In genomic region chr10:80654866-80655265, GRCm38 (mm10) we compare ENCODE assay signal across 9 mouse cellular contexts. TPM values are rescaled to one million over a fixed set of nuclear protein-coding genes. Genes with fewer than 3 reads are reported as not detected.
A peak's percentile ranks its signal among the peaks of the same experiment; 100 is the strongest.
DNase-seq lines count a peak whose midpoint lies in the region; ATAC-seq lines count a peak whose summit lies in the region.
"Had no signal": no experiment of that assay in that cellular context is flagged by ENCODE, and none has a peak within 500 bp of the region (broad histone marks: within the 10 kb centered on the region; RNA-seq: fewer than 3 reads in every experiment).

No protein-coding gene starts in this region.

- DNase-seq in heart, postnatal 25 days (ENCODE audit: low spot score): no peak
- no peak for DNase-seq in left cerebral cortex, adult 18-20 months (ENCODE audit: low spot score in 2 of 2)
- DNase-seq in adrenal gland, adult 18-20 months (ENCODE audit: low spot score in 2 of 2): no peak
- DNase-seq in spleen, postnatal 14 days (ENCODE audit: low spot score in 2 of 2): no peak
- DNase-seq: kidney, adult 11 months had no signal

- H3K27me3 ChIP-seq in heart, embryonic 16.5 days (ENCODE audit: control insufficient read depth, insufficient read depth, low read length): no peaks in the 10 kb centered on the region
- no peaks in the 10 kb centered on the region for H3K27me3 ChIP-seq in embryonic facial prominence, embryonic 12.5 days
- H3K27me3 ChIP-seq in hindbrain, embryonic 12.5 days: no peaks in the 10 kb centered on the region
- H3K27me3 ChIP-seq in midbrain, embryonic 12.5 days: no peaks in the 10 kb centered on the region

- peak overlapping the region; percentile 92; the same call in 1 of the 2 replicates for H3K4me2 ChIP-seq in heart, embryonic 16.5 days (ENCODE audit: low read depth, low read length)
- H3K4me2 ChIP-seq in embryonic facial prominence, embryonic 12.5 days (replicated peaks): peak overlapping the region; percentile 89
- peak overlapping the region; percentile 97 for H3K4me2 ChIP-seq in hindbrain, embryonic 12.5 days (replicated peaks)
- H3K4me2 ChIP-seq in midbrain, embryonic 12.5 days (replicated peaks): peak overlapping the region; percentile 92

- WGBS in heart, embryonic 16.5 days: 79% methylated on average over 6 of the region's 6 CpGs
- 82% methylated on average over 6 of the region's 6 CpGs for WGBS in embryonic facial prominence, embryonic 12.5 days
- 86% methylated on average over 6 of the region's 6 CpGs for WGBS in hindbrain, embryonic 12.5 days
- WGBS in midbrain, embryonic 12.5 days: 91% methylated on average over 6 of the region's 6 CpGs

- no peaks in the 10 kb centered on the region for H3K9me3 ChIP-seq in heart, embryonic 16.5 days (replicated peaks; ENCODE audit: control insufficient read depth, low read length)
- no peaks in the 10 kb centered on the region for H3K9me3 ChIP-seq in embryonic facial prominence, embryonic 12.5 days
- no peaks in the 10 kb centered on the region for H3K9me3 ChIP-seq in hindbrain, embryonic 12.5 days (replicated peaks)
- H3K9me3 ChIP-seq in midbrain, embryonic 12.5 days: no peaks in the 10 kb centered on the region

- ATAC-seq in heart, embryonic 16.5 days (replicated peaks; ENCODE audit: extremely low read depth, insufficient read depth, low FRiP score): no peak
- ATAC-seq in embryonic facial prominence, embryonic 12.5 days (ENCODE audit: insufficient number of reproducible peaks, insufficient read depth, low FRiP score, low TSS enrichment): no peak
- ATAC-seq in hindbrain, embryonic 12.5 days (ENCODE audit: low FRiP score): no peak
- ATAC-seq in midbrain, embryonic 12.5 days (ENCODE audit: low FRiP score, low read depth): no peak

- no peak overlapping the region for H3K4me3 ChIP-seq in heart, embryonic 16.5 days (ENCODE audit: low read length)
- no peak overlapping the region; the same call in 1 of the 2 replicates for H3K4me3 ChIP-seq in embryonic facial prominence, embryonic 12.5 days
- H3K4me3 ChIP-seq in hindbrain, embryonic 12.5 days: peak overlapping the region; percentile 86
- peak overlapping the region; percentile 96; the same call in 1 of the 2 replicates for H3K4me3 ChIP-seq in midbrain, embryonic 12.5 days

- intact Hi-C loops in heart, postnatal 25 days (cut with DNase I): loop anchor here (2.0 kb wide), 1 partner anchor 30 kb away; no protein-coding TSS in a partner anchor

- peaks cover 29% of the 10 kb centered on the region for H3K4me1 ChIP-seq in heart, embryonic 16.5 days (ENCODE audit: control insufficient read depth, insufficient read depth, low read length)
- H3K4me1 ChIP-seq in embryonic facial prominence, embryonic 12.5 days: peaks cover 23% of the 10 kb centered on the region
- H3K4me1 ChIP-seq in hindbrain, embryonic 12.5 days: peaks cover 30% of the 10 kb centered on the region
- H3K4me1 ChIP-seq in midbrain, embryonic 12.5 days: peaks cover 27% of the 10 kb centered on the region

- no peak overlapping the region for H3K9ac ChIP-seq in heart, embryonic 16.5 days (ENCODE audit: low read length)
- 0 out of 2 replicates have a peak overlapping the region, but pooled peaks have one; percentile 99 for H3K9ac ChIP-seq in embryonic facial prominence, embryonic 12.5 days
- H3K9ac ChIP-seq in hindbrain, embryonic 12.5 days: peak overlapping the region; percentile 98
- peak overlapping the region; percentile 97; the same call in 1 of the 2 replicates for H3K9ac ChIP-seq in midbrain, embryonic 12.5 days (replicated peaks)

- H3K36me3 ChIP-seq in heart, embryonic 16.5 days (ENCODE audit: control insufficient read depth, insufficient read depth): no peaks in the 10 kb centered on the region
- peaks cover 11% of the 10 kb centered on the region for H3K36me3 ChIP-seq in embryonic facial prominence, embryonic 12.5 days
- H3K36me3 ChIP-seq in hindbrain, embryonic 12.5 days: peaks cover 11% of the 10 kb centered on the region
- no peaks in the 10 kb centered on the region for H3K36me3 ChIP-seq in midbrain, embryonic 12.5 days

- H3K27ac ChIP-seq in heart, embryonic 16.5 days (ENCODE audit: low read length): no peak overlapping the region
- H3K27ac ChIP-seq in embryonic facial prominence, embryonic 12.5 days: no peak overlapping the region
- no peak overlapping the region; the same call in 1 of the 2 replicates for H3K27ac ChIP-seq in hindbrain, embryonic 12.5 days
- H3K27ac ChIP-seq in midbrain, embryonic 12.5 days (replicated peaks): no peak overlapping the region

RNA-seq across cellular contexts. Expression of gene Btbd2, which starts 2.0 kb away (rescaled TPM):
- polyA plus RNA-seq in heart, embryonic 16.5 days (2015; fragmentation: Nextera tagmentation; extraction: Ambion mirVana): 41.7 and 58.2 TPM in 2 replicates
- 10 to 100 TPM; 41.5 to 45.8 TPM for total RNA-seq in heart, postnatal 25 days (2021)
- 109 and 110 TPM in 2 replicates for polyA plus RNA-seq in embryonic facial prominence, embryonic 12.5 days (2016; fragmentation: Nextera tagmentation; extraction: Ambion mirVana)
- polyA plus RNA-seq in hindbrain, embryonic 12.5 days (2016; fragmentation: Nextera tagmentation; extraction: Ambion mirVana): 87.8 and 96.4 TPM in 2 replicates
- 82.7 and 95.3 TPM in 2 replicates for polyA plus RNA-seq in midbrain, embryonic 12.5 days (2016; fragmentation: Nextera tagmentation; extraction: Ambion mirVana)
- total RNA-seq in left cerebral cortex, adult 18-20 months (2021): 10 to 100 TPM; 87.6 to 93.8 TPM
- 10 to 100 TPM; 51.4 to 58.5 TPM for total RNA-seq in adrenal gland, adult 18-20 months (2021)

RNA-seq across cellular contexts. Expression of gene Mknk2, which starts 23.0 kb away (rescaled TPM):
- 82.1 and 92.8 TPM in 2 replicates for polyA plus RNA-seq in heart, embryonic 16.5 days (2015; fragmentation: Nextera tagmentation; extraction: Ambion mirVana)
- 100 to 1,000 TPM; 158 to 181 TPM for total RNA-seq in heart, postnatal 25 days (2021)
- 117 and 122 TPM in 2 replicates for polyA plus RNA-seq in embryonic facial prominence, embryonic 12.5 days (2016; fragmentation: Nextera tagmentation; extraction: Ambion mirVana)
- polyA plus RNA-seq in hindbrain, embryonic 12.5 days (2016; fragmentation: Nextera tagmentation; extraction: Ambion mirVana): 88.1 and 90.3 TPM in 2 replicates
- 83.6 and 86.5 TPM in 2 replicates for polyA plus RNA-seq in midbrain, embryonic 12.5 days (2016; fragmentation: Nextera tagmentation; extraction: Ambion mirVana)
- 10 to 100 TPM; 43.3 to 47.7 TPM for total RNA-seq in left cerebral cortex, adult 18-20 months (2021)
- total RNA-seq in adrenal gland, adult 18-20 months (2021): 100 to 1,000 TPM; 162 to 331 TPM

RNA-seq across cellular contexts. Expression of gene Csnk1g2, which starts 32.2 kb away (rescaled TPM):
- 50.7 and 103 TPM in 2 replicates for polyA plus RNA-seq in heart, embryonic 16.5 days (2015; fragmentation: Nextera tagmentation; extraction: Ambion mirVana)
- total RNA-seq in heart, postnatal 25 days (2021): 100 to 1,000 TPM; 116 TPM
- polyA plus RNA-seq in embryonic facial prominence, embryonic 12.5 days (2016; fragmentation: Nextera tagmentation; extraction: Ambion mirVana): 250 and 263 TPM in 2 replicates
- 190 and 192 TPM in 2 replicates for polyA plus RNA-seq in hindbrain, embryonic 12.5 days (2016; fragmentation: Nextera tagmentation; extraction: Ambion mirVana)
- 180 and 194 TPM in 2 replicates for polyA plus RNA-seq in midbrain, embryonic 12.5 days (2016; fragmentation: Nextera tagmentation; extraction: Ambion mirVana)
- 100 to 1,000 TPM; 253 to 267 TPM for total RNA-seq in left cerebral cortex, adult 18-20 months (2021)
- 100 to 1,000 TPM; 134 to 140 TPM for total RNA-seq in adrenal gland, adult 18-20 months (2021)

RNA-seq across cellular contexts. Expression of gene Mob3a, which starts 46.9 kb away (rescaled TPM):
- 29.0 and 33.4 TPM in 2 replicates for polyA plus RNA-seq in heart, embryonic 16.5 days (2015; fragmentation: Nextera tagmentation; extraction: Ambion mirVana)
- 1 to 10 TPM; 8.2 to 8.9 TPM for total RNA-seq in heart, postnatal 25 days (2021)
- 57.4 and 60.9 TPM in 2 replicates for polyA plus RNA-seq in embryonic facial prominence, embryonic 12.5 days (2016; fragmentation: Nextera tagmentation; extraction: Ambion mirVana)
- polyA plus RNA-seq in hindbrain, embryonic 12.5 days (2016; fragmentation: Nextera tagmentation; extraction: Ambion mirVana): 56.5 and 62.9 TPM in 2 replicates
- 60.4 and 67.0 TPM in 2 replicates for polyA plus RNA-seq in midbrain, embryonic 12.5 days (2016; fragmentation: Nextera tagmentation; extraction: Ambion mirVana)
- total RNA-seq in left cerebral cortex, adult 18-20 months (2021): 10 to 100 TPM; 17.1 to 17.2 TPM
- total RNA-seq in adrenal gland, adult 18-20 months (2021): 10 to 100 TPM; 16.1 to 29.6 TPM

RNA-seq across cellular contexts. Expression of gene Izumo4, which starts 47.1 kb away (rescaled TPM):
- polyA plus RNA-seq in heart, embryonic 16.5 days (2015; fragmentation: Nextera tagmentation; extraction: Ambion mirVana): 11.2 and 13.2 TPM in 2 replicates
- 1 to 10 TPM; 2.6 to 3.4 TPM for total RNA-seq in heart, postnatal 25 days (2021)
- 20.5 and 23.6 TPM in 2 replicates for polyA plus RNA-seq in embryonic facial prominence, embryonic 12.5 days (2016; fragmentation: Nextera tagmentation; extraction: Ambion mirVana)
- 27.1 and 30.5 TPM in 2 replicates for polyA plus RNA-seq in hindbrain, embryonic 12.5 days (2016; fragmentation: Nextera tagmentation; extraction: Ambion mirVana)
- polyA plus RNA-seq in midbrain, embryonic 12.5 days (2016; fragmentation: Nextera tagmentation; extraction: Ambion mirVana): 24.9 and 29.9 TPM in 2 replicates
- total RNA-seq in left cerebral cortex, adult 18-20 months (2021): 10 to 100 TPM; 42.6 to 45.2 TPM
- total RNA-seq in adrenal gland, adult 18-20 months (2021): 10 to 100 TPM; 11.0 to 18.0 TPM

Comparison
In these comparisons a context has a peak if more than half of its experiments do, and no peak if none do; other contexts are left out.
1. H3K4me3 ChIP-seq: peak in hindbrain, embryonic 12.5 days (single experiment) and midbrain, embryonic 12.5 days (single experiment); none in heart, embryonic 16.5 days (single experiment) and embryonic facial prominence, embryonic 12.5 days (single experiment).
2. Peak in every context shown above with its lines, with median percentiles within 50 percentile points of each other: H3K4me2 ChIP-seq.